Mouse (Mus musculus): ENCODE data around the gene Cd160.

Cd160 gene

GRCm38 (mm10) chr3:96828984-96829383 lies at the start of gene Cd160, which contains the start of gene Pdzk1:
TSS of gene Cd160 (minus strand) at chr3:96829351.
TSS of gene Pdzk1 (plus strand) at chr3:96829284.
- no peak for DNase-seq (ENCODE audit: low spot score)

- DNase-seq (ENCODE audit: low spot score), result peak; percentile 21
These were observed 45.8 kb upstream of the Cd160 start for GRCm38 (mm10) chr3:96874808-96875571.

GRCm38 (mm10) chr3:96872501-96872900 lies 43.4 kb upstream of the Cd160 start:
- DNase-seq (ENCODE audit: low spot score), result no peak

- no peak for DNase-seq (ENCODE audit: low spot score)
These were observed 41.9 kb upstream of the Cd160 start for GRCm38 (mm10) chr3:96871070-96871469.

GRCm38 (mm10) chr3:96870270-96870669 lies 41.1 kb upstream of the Cd160 start:
- no peak for DNase-seq (ENCODE audit: low spot score)

- DNase-seq (ENCODE audit: low spot score), result no peak
These were observed 39.9 kb upstream of the Cd160 start for GRCm38 (mm10) chr3:96869091-96869490.

- no peak for DNase-seq (ENCODE audit: low spot score)
These were observed 39.4 kb upstream of the Cd160 start for GRCm38 (mm10) chr3:96868566-96868965.

- no peak for DNase-seq (ENCODE audit: low spot score)
These were observed 38.7 kb upstream of the Cd160 start for GRCm38 (mm10) chr3:96867863-96868262.

- no peak for DNase-seq (ENCODE audit: low spot score)
These were observed 31.3 kb upstream of the Cd160 start for GRCm38 (mm10) chr3:96860498-96860897.

- no peak for DNase-seq (ENCODE audit: low spot score)
These were observed 26.7 kb upstream of the Cd160 start for GRCm38 (mm10) chr3:96855833-96856232.

- DNase-seq (ENCODE audit: low spot score), result no peak
These were observed 25.2 kb upstream of the Cd160 start for GRCm38 (mm10) chr3:96854376-96854775.

GRCm38 (mm10) chr3:96852561-96852960 lies 23.4 kb upstream of the Cd160 start:
- no peak for DNase-seq (ENCODE audit: low spot score)

GRCm38 (mm10) chr3:96849168-96849727 lies 20.1 kb upstream of the Cd160 start:
- no peak for DNase-seq (ENCODE audit: low spot score)

- DNase-seq (ENCODE audit: low spot score), result no peak
These were observed 19.3 kb upstream of the Cd160 start for GRCm38 (mm10) chr3:96848470-96848869.

- DNase-seq (ENCODE audit: low spot score), result no peak
These were observed 18.5 kb upstream of the Cd160 start for GRCm38 (mm10) chr3:96847661-96848060.

- DNase-seq (ENCODE audit: low spot score), result no peak
These were observed 17.8 kb upstream of the Cd160 start for GRCm38 (mm10) chr3:96846985-96847384.

GRCm38 (mm10) chr3:96845806-96846205 lies 16.7 kb upstream of the Cd160 start:
- peak; percentile 59 for DNase-seq (ENCODE audit: low spot score)

GRCm38 (mm10) chr3:96845191-96845590 lies 16.0 kb upstream of the Cd160 start:
- no peak for DNase-seq (ENCODE audit: low spot score)

- peak; percentile 80 for DNase-seq (ENCODE audit: low spot score)
These were observed 10.0 kb upstream of the Cd160 start for GRCm38 (mm10) chr3:96838996-96839645.

- DNase-seq (ENCODE audit: low spot score), result no peak
These were observed 7.3 kb upstream of the Cd160 start for GRCm38 (mm10) chr3:96836414-96836813.

GRCm38 (mm10) chr3:96834587-96835348 lies 5.6 kb upstream of the Cd160 start:
- no peak for DNase-seq (ENCODE audit: low spot score)

- DNase-seq (ENCODE audit: low spot score), result no peak
These were observed 3.8 kb upstream of the Cd160 start for GRCm38 (mm10) chr3:96832930-96833329.
